Mouse (Mus musculus) heart, adult 2 months (tissue): ENCODE measurements at regions not wholly inside any gene's neighbourhood (a gene's known extent, or its start where the extent isn't known, plus 50 kb on each side); places are given as distances from the start of the nearest gene placed in this dataset.
A peak's percentile ranks its signal among the peaks of the same experiment; 100 is the strongest.

ENCODE experiments used
- DNase-seq, 2 experiments: peaks; one replicate each; pipeline ENCODE4 v3.0.0; 2021
- H3K27ac ChIP-seq: fragments of 200-600 bp; 2 replicates; pipeline ENCODE4 v1.8.1; 2022
- H3K27me3 ChIP-seq: fragments of 200-500 bp; 2 replicates; pipeline ENCODE4 v1.6.1; 2012; ENCODE audit warnings: mild to moderate bottlenecking, low read length, inconsistent platforms, mixed read lengths; ENCODE audit not compliant: control insufficient read depth, insufficient read depth
- H3K36me3 ChIP-seq: fragments of 200-500 bp; 2 replicates; pipeline ENCODE4 v1.6.1; 2012; ENCODE audit warnings: low read length, inconsistent platforms; ENCODE audit not compliant: control insufficient read depth, insufficient read depth
- H3K4me1 ChIP-seq: fragments of 200-500 bp; 2 replicates; pipeline ENCODE4 v1.6.1; 2011; ENCODE audit warnings: low read length; ENCODE audit not compliant: control insufficient read depth, insufficient read depth
- H3K4me3 ChIP-seq: fragments of 200-600 bp; 2 replicates; pipeline ENCODE4 v1.8.1; 2022
- H3K79me2 ChIP-seq: fragments of 200-500 bp; replicated peaks from 2 replicates; pipeline ENCODE4 v1.6.1; 2012; ENCODE audit warnings: mild to moderate bottlenecking, inconsistent platforms, low read length, moderate library complexity, mixed read lengths; ENCODE audit not compliant: control insufficient read depth, insufficient read depth
- H3K9ac ChIP-seq: fragments of 200-500 bp; 2 replicates; pipeline ENCODE4 v1.6.1; 2012; ENCODE audit warnings: low read depth, mild to moderate bottlenecking, control low read depth, inconsistent platforms, low read length, mixed read lengths
- CTCF ChIP-seq: fragments of 200-600 bp; IDR thresholded peaks from 2 replicates; pipeline ENCODE4 v1.8.1; 2022; ENCODE audit warnings: antibody characterized with exemption, mild to moderate bottlenecking, moderate library complexity
- EP300 ChIP-seq: fragments of 200-500 bp; IDR thresholded peaks from 2 replicates; pipeline ENCODE4 v1.6.1; 2011; ENCODE audit warnings: low read depth, low read length, control low read depth; ENCODE audit not compliant: insufficient read depth
- POLR2A ChIP-seq: fragments of 200-500 bp; IDR thresholded peaks from 2 replicates; pipeline ENCODE4 v1.6.1; 2011; ENCODE audit warnings: mild to moderate bottlenecking, low read depth, low read length, control low read depth; ENCODE audit not compliant: insufficient read depth
- whole genome bisulfite sequencing: fragments of 180-500 bp; shearing (Covaris S2); methylation state at CpG from one replicate; pipeline ENCODE4 v1.1.7; 2018; 5-methylcytosine and 5-hydroxymethylcytosine counted together
- intact Hi-C: fragments of 180-260 bp; cut with DNase I; formaldehyde crosslinking; loops from one replicate; pipeline ENCODE4 v1.15.1; 2025

DNA sequence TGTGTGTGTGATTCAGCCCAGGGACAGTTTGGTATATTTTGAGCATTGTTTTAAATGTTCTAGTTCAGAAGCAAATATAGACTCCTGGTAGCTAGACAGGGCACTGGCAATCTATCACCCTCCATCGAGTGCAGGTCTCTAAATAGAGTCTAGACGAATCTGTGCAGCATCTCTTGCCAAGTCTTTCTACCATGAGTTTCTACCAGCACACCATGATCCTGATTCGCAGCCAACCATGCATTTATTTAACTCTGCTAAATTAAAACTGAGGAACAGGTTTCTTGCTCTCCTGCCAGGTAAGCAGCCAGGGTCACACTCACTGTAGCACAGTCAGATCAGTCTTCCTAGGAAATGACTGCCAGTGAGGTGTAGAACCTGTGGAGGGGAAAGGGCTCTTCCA is 96.3 kb upstream of the Mast4 start:
- Histone ChIP-seq H3K4me3 (no peak overlapping the region), H3K79me2 (no peaks in the 10 kb centered on the region), H3K27me3 (no peaks in the 10 kb centered on the region), H3K27ac (no peak overlapping the region), H3K4me1 (no peaks in the 10 kb centered on the region), H3K36me3 (no peaks in the 10 kb centered on the region), H3K9ac (no peak overlapping the region)
- no peak for TF ChIP-seq EP300
- TF ChIP-seq POLR2A = no peak
- TF ChIP-seq CTCF = no peak
- WGBS = 56% methylated on average over 3 of the region's 3 CpGs
- DNase-seq = peak in 1 of 2 experiments; percentile 12
- intact Hi-C loops = no loop called here

DNA sequence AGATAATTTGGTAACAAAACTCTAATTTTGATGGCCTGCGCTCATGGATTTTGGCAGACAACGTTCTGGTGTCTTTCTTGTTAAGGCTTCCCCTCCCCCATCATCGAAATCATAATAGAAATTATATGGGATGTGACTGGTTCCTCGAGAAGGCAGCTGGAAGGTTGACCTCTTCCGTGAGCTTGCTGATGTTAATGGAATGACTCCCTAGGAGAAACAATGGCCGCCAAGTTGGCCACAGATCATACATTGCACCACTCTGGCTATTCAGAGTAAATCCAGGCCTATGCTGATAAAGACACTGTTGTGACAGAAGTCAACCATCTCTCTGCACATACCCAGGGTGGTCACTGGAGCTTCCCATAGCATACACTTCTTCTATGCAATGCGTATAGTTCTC is 89.7 kb upstream of the Mast4 start:
- Histone ChIP-seq H3K4me1 (peaks cover 1% of the 10 kb centered on the region; the same call in 1 of the 2 replicates), H3K27ac (no peak overlapping the region), H3K36me3 (no peaks in the 10 kb centered on the region), H3K79me2 (no peaks in the 10 kb centered on the region), H3K4me3 (no peak overlapping the region), H3K9ac (no peak overlapping the region), H3K27me3 (no peaks in the 10 kb centered on the region)
- 77% methylated on average over 7 of the region's 7 CpGs for WGBS
- intact Hi-C loops = no loop called here
- no peak for DNase-seq
- TF ChIP-seq EP300 (no peak), POLR2A (no peak), CTCF (no peak)

DNA sequence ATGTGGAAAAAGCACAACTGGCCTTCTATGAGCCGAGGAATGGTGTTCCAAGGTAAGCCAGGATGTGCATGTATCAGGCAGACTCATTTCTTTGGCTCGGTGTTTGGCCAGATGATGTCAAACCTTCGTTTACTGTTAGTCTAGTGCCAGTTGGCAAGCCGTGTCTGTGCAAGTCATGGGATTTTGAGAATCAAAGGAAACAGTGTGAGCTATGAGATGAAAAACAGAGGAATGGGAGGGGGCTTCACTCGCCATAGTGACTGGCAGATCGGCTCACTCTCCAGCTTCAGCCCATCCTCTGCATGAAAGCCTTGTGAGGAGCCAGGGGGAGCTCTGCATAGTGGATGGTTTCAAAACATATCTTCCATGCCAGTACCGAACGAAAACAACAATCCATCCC is 89.1 kb upstream of the Mast4 start:
- H3K79me2 ChIP-seq = no peaks in the 10 kb centered on the region
- H3K9ac ChIP-seq = no peak overlapping the region
- H3K4me3 ChIP-seq = no peak overlapping the region
- peak in 1 of 2 experiments; percentile 38 for DNase-seq
- WGBS = 70% methylated on average over 8 of the region's 8 CpGs
- intact Hi-C loops = no loop called here
- no peaks in the 10 kb centered on the region for H3K36me3 ChIP-seq
- TF ChIP-seq POLR2A (no peak), EP300 (no peak), CTCF (no peak)
- H3K4me1 ChIP-seq = peaks cover 1% of the 10 kb centered on the region; the same call in 1 of the 2 replicates
- no peaks in the 10 kb centered on the region for H3K27me3 ChIP-seq
- no peak overlapping the region for H3K27ac ChIP-seq

DNA sequence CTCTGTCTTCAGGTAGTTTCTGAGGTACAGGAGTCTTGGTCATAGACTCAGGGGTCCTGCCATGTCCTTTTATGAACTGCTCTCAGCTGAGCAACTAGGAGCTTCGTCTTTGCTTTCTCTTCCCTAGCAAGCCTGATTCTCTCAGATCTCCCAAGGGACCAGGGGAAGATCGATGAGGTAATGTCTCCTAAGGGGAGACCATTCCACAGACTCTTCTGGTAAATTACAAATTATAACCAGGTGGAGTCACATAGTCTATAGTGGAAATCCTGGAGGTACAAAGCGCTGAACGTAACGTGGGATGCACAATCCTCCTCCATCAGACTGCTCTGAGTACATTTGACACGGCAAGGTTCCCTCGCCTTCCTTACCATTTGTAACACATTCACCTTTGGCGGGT is 88.7 kb upstream of the Mast4 start:
- intact Hi-C loops = no loop called here
- Histone ChIP-seq H3K9ac (no peak overlapping the region), H3K27ac (no peak overlapping the region), H3K27me3 (no peaks in the 10 kb centered on the region), H3K4me3 (no peak overlapping the region), H3K4me1 (peaks cover 1% of the 10 kb centered on the region; the same call in 1 of the 2 replicates), H3K36me3 (no peaks in the 10 kb centered on the region), H3K79me2 (no peaks in the 10 kb centered on the region)
- TF ChIP-seq CTCF (no peak), POLR2A (no peak), EP300 (no peak)
- DNase-seq = no peak
- 85% methylated on average over 8 of the region's 8 CpGs for WGBS

DNA sequence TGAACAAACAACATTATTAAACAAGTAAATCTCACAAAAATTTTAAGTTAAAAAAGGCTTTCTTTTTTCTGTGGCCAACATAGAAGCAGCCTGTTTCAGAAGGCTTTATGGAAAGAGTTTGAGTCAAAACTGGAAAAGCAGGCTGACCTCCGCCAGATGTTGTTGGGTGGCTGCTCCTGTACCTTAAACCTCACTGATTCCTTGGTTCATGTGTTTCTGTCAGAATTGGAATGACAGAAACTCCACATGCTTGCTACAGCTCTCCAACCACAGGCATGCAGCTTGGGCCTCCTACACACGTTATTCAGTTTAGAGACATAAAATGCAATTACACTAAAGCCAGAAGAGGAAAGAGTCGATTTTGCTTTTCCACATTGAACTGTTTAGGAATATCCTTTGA is 84.8 kb upstream of the Mast4 start:
- TF ChIP-seq CTCF = no peak
- Histone ChIP-seq H3K79me2 (no peaks in the 10 kb centered on the region), H3K27ac (no peak overlapping the region), H3K27me3 (no peaks in the 10 kb centered on the region), H3K4me3 (no peak overlapping the region), H3K9ac (no peak overlapping the region), H3K4me1 (peaks cover 1% of the 10 kb centered on the region; the same call in 1 of the 2 replicates), H3K36me3 (no peaks in the 10 kb centered on the region)
- intact Hi-C loops = no loop called here
- DNase-seq = no peak
- 86% methylated on average over 3 of the region's 3 CpGs for WGBS

DNA sequence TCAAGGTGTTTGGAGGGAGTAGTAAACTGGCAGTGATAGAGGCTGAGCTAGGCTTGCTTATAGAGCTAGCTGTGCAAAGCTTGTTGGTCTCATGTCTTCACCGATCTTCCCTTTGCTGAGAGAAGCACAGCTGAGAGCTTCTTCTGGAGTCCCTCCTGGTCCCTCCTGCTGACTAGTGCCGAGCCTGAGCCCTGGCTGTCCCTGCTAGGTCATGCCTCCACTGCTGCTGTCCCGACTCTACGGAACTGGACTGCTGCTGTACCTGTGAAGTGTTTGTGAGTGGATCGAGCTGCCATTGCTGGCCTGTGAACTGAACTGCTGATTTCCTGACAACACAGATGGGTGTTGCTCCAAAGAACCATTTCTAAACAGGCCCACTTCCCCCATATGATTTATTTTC is 83.0 kb upstream of the Mast4 start:
- no peaks in the 10 kb centered on the region for H3K4me1 ChIP-seq
- no peaks in the 10 kb centered on the region for H3K79me2 ChIP-seq
- no peak for DNase-seq
- H3K9ac ChIP-seq = no peak overlapping the region
- intact Hi-C loops = no loop called here
- H3K4me3 ChIP-seq = no peak overlapping the region
- WGBS = 88% methylated on average over 5 of the region's 5 CpGs
- TF ChIP-seq CTCF (no peak), EP300 (no peak), POLR2A (no peak)
- H3K36me3 ChIP-seq = no peaks in the 10 kb centered on the region
- H3K27me3 ChIP-seq = no peaks in the 10 kb centered on the region
- no peak overlapping the region for H3K27ac ChIP-seq
